Mouse (Mus musculus) limb, embryonic 11.5 days (tissue): Measurements from ENCODE around the gene Slc29a1. TPM values are rescaled to one million over a fixed set of nuclear protein-coding genes. Genes with fewer than 3 reads are reported as not detected.
A peak's percentile ranks its signal among the peaks of the same experiment; 100 is the strongest.
"Not testable (repeated sequence)": the region's sequence is repeated elsewhere in the genome, so short reads cannot be mapped to it uniquely, and the experiment has no call there.

Source experiments
- ATAC-seq: fragments of 200-750 bp; cut with Nextera tagmentation; 2 replicates; pipeline ENCODE4 v1.8.0; 2017; ENCODE audit warnings: low read depth; ENCODE audit not compliant: insufficient number of reproducible peaks, low FRiP score, low TSS enrichment
- DNase-seq: peaks from one replicate; pipeline ENCODE4 v3.0.0-alpha.2; 2015; ENCODE audit warnings: low spot score
- H3K27ac ChIP-seq: fragments of 300-500 bp; sonication (generic); replicated peaks from 2 replicates; pipeline ENCODE4 v1.5.1; 2014; ENCODE audit warnings: low read depth, mild to moderate bottlenecking, low read length
- H3K27me3 ChIP-seq: fragments of 300-500 bp; sonication (generic); 2 replicates; pipeline ENCODE4 v1.6.1; 2014; ENCODE audit warnings: mild to moderate bottlenecking, low read length, mixed read lengths; ENCODE audit not compliant: control insufficient read depth, insufficient read depth
- H3K36me3 ChIP-seq: fragments of 300-500 bp; sonication (generic); 2 replicates; pipeline ENCODE4 v1.6.1; 2014; ENCODE audit warnings: mild to moderate bottlenecking, low read length, moderate library complexity, mixed read lengths; ENCODE audit not compliant: control insufficient read depth, insufficient read depth
- H3K4me1 ChIP-seq: fragments of 300-500 bp; sonication (generic); 2 replicates; pipeline ENCODE4 v1.6.1; 2014; ENCODE audit warnings: low read length, mixed read lengths; ENCODE audit not compliant: control insufficient read depth, insufficient read depth
- H3K4me2 ChIP-seq: fragments of 300-500 bp; sonication (generic); 2 replicates; pipeline ENCODE4 v1.6.1; 2014; ENCODE audit warnings: low read depth, mild to moderate bottlenecking, moderate library complexity; ENCODE audit not compliant: severe bottlenecking
- H3K4me3 ChIP-seq: fragments of 300-500 bp; sonication (generic); 2 replicates; pipeline ENCODE4 v1.5.1; 2014; ENCODE audit warnings: low read depth, low read length
- H3K9ac ChIP-seq: fragments of 300-500 bp; sonication (generic); 2 replicates; pipeline ENCODE4 v1.6.1; 2014; ENCODE audit warnings: mild to moderate bottlenecking, low read length
- H3K9me3 ChIP-seq: fragments of 300-500 bp; sonication (generic); 2 replicates; pipeline ENCODE4 v1.6.1; 2016; ENCODE audit warnings: low read length; ENCODE audit not compliant: control insufficient read depth
- WGBS: fragments of 180-500 bp; shearing (Covaris S2); extraction: QIAGEN DNeasy Blood & Tissue Kit; methylation state at CpG from one replicate; pipeline ENCODE4 v1.1.7; 2014; 5-methylcytosine and 5-hydroxymethylcytosine counted together
- polyA plus RNA-seq: library from polyadenylated mRNA; unstranded; fragments of >200 nt; fragmentation: Nextera tagmentation; extraction: Ambion mirVana; gene quantifications from 2 replicates; pipeline ENCODE4 v1.2.1, GENCODE M21; 2014

The Slc29a1 gene
- polyA plus RNA-seq, 1 experiment from 2014 or later = 38.9 TPM

DNA sequence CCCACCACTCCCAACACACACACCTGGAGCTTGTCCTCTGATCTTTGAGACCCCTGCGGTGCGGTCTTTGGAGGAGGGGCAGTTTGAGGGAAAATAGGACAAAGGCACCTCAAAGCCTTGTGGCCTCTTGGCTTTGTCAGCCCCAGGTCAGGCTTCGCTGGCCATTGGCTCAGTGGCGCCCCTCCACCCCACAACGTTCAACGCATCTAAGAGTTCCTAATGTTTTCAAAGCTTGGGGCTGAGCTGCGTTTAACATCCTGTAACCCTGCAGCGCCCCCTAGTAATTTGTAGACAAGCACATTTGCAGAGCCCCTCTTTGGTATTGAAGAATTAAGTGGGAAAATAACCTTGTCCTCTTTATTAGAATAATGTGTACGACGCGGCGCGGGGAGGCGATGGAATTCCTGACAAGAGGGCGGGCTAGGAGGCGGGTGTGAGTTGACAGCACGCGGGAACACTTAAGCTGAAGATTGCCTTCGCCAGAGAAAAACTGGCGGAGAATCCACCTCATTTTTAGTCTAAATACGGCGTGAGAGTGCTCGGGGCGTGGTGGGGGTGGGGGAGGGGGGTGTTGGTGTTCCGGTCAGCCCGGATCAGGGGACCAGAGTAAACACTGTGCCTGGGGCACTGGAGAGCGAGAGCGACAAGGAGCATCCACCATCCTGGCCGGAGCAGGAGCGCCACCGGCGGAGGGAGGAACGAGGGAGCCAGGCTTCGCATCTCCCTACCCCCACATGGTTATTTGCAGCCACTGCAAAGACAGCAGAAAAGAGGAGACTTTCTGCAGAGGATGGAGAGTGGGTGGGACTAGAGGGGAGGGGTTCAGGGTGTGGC, 30.7 kb upstream of the Slc29a1 start:
- Histone ChIP-seq H3K9ac (peak overlapping the region; percentile 54), H3K9me3 (no peaks in the 10 kb centered on the region), H3K4me1 (peaks cover 7% of the 10 kb centered on the region; the same call in 1 of the 2 replicates), H3K27ac (no peak overlapping the region), H3K27me3 (no peaks in the 10 kb centered on the region), H3K4me2 (peak overlapping the region; percentile 64), H3K36me3 (no peaks in the 10 kb centered on the region), H3K4me3 (peak overlapping the region; percentile 34)
- 2% methylated on average over 34 of the region's 34 CpGs for WGBS
- peak; percentile 72 for DNase-seq
- peak; percentile 73; the same call in 1 of the 2 replicates for ATAC-seq

DNA sequence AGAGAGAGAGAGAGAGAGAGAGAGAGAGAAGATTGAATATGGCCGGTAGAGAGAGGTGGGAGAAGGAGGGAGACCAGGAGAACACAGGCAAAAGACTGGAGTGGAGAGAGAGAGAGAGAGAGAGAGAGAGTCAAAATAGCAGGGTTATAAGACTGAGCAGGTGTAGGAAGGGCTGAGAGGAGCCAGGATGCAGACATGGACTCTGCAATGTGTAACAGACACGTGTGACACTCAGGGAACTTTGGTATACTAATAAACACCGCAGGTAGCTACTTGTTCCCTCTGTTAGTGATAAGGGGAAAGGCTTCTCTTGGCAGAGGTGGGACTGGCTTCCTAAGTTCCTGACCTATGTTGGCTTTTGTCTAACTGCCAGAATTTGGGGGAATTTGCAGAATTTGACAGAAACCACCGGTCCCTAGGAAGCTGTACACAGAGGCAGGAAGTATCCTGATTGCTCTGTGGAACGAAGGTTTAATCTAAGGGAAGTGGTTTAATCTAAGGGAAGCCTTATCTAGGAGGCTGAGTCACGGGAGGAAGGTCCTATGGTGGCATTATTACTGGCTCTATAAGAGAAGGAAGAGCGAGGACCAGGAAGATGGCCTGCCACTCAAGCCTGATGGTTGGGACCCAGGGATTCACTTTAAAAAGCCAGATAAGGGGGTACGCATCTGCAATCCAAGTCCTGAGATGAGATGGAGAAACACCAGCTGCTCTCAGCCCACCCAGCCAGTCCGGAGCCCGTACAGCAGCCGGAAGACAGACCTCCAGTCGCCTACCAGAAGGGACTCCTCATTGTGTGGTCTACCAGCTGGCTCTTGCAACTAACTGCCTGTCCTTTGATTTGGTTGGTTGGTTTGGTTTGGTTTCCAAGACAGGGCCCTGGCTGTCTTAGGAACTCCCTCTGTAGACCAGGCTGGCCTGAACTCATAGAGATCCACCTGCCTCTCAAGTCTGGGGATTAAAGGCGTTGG, 29.8 kb upstream of the Slc29a1 start:
- WGBS = 76% methylated on average over 13 of the region's 13 CpGs
- 0 out of 2 replicates have a peak, but pooled peaks have one; percentile 22 for ATAC-seq
- DNase-seq = no peak
- Histone ChIP-seq H3K4me1 (peaks cover 7% of the 10 kb centered on the region; the same call in 1 of the 2 replicates), H3K27me3 (no peaks in the 10 kb centered on the region), H3K4me2 (peak overlapping the region; percentile 64; the same call in 1 of the 2 replicates), H3K36me3 (no peaks in the 10 kb centered on the region), H3K4me3 (no peak overlapping the region), H3K9me3 (no peaks in the 10 kb centered on the region), H3K27ac (no peak overlapping the region), H3K9ac (no peak overlapping the region)

DNA sequence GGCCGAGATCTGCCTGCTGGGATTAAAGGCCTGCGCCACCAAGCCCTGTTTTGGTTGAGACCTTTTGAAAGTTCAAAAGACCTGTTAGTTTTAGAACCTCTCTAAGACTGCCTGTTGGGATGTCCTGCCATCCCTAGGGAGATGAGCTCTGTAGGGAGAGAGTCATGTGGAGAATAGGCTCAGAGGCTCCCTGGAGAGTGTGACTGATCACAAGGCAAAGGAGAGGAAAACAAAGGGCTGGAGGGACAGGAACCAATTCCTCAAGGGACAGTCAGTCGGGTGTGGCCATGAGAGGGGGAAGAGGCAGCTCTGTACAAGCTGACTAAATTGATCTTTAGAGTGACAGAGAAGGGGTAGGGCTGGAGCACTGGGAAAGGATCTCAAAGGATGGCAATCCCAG, 28.8 kb upstream of the Slc29a1 start:
- Histone ChIP-seq H3K36me3 (no peaks in the 10 kb centered on the region), H3K9me3 (no peaks in the 10 kb centered on the region), H3K4me2 (no peak overlapping the region), H3K27me3 (no peaks in the 10 kb centered on the region), H3K4me1 (peaks cover 7% of the 10 kb centered on the region; the same call in 1 of the 2 replicates), H3K27ac (no peak overlapping the region), H3K4me3 (no peak overlapping the region), H3K9ac (no peak overlapping the region)
- whole genome bisulfite sequencing = 31% methylated on average over 3 of the region's 3 CpGs
- no peak for ATAC-seq
- no peak for DNase-seq

DNA sequence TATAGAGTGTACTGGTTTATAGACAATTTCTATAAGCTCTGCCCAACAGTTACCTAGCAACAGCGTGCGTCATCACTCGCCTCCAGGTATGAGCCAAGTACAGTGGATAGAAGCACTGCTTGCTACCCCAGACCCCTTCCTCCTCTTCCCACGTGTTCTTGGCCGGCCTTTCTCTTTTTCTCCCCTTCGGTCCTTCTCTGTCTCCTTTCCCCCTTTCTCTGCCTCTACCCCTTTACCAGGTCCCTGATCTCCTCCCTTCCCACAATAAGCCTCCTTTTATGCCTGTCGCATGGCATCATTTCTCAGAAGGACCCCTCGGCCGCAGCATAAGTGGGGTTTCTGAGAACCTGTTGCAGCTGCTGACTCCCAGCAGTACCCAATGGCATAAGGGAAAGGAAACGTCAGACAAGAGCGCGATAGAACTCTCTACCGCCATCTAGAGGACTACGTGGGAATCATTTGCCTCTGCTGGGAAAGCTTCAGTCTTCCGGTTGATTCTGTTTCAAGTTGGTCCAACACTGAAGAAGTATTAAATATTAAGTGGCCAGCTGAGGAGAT, 27.2 kb upstream of the Slc29a1 start:
- H3K9ac ChIP-seq = no peak overlapping the region
- no peak overlapping the region for H3K4me2 ChIP-seq
- no peak overlapping the region for H3K27ac ChIP-seq
- H3K9me3 ChIP-seq = no peaks in the 10 kb centered on the region
- no peaks in the 10 kb centered on the region for H3K36me3 ChIP-seq
- no peak; the same call in 1 of the 2 replicates for ATAC-seq
- peak; percentile 88 for DNase-seq
- WGBS = 30% methylated on average over 15 of the region's 15 CpGs
- H3K4me3 ChIP-seq = no peak overlapping the region
- H3K4me1 ChIP-seq = peaks cover 7% of the 10 kb centered on the region; the same call in 1 of the 2 replicates
- no peaks in the 10 kb centered on the region for H3K27me3 ChIP-seq

DNA sequence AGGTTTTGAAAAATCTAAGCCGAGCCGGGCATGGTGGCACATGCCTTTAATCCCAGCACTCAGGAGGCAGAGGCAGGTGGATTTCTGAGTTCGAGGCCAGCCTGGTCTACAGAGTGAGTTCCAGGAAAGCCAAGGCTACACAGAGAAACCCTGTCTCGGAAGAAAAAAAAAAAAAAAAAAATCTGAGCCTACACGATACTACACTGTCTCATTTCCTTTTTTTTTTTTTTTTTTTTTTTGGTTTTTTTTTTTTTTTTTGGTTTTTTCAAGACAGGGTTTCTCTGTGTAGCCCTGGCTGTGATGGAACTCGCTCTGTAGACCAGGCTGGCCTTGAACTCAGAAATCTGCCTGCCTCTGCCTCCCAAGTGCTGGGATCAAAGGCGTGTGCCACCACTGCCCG, 24.0 kb upstream of the Slc29a1 start:
- DNase-seq, H3K4me2 ChIP-seq, H3K36me3 ChIP-seq, H3K27ac ChIP-seq, H3K4me1 ChIP-seq, H3K9me3 ChIP-seq, H3K9ac ChIP-seq, H3K4me3 ChIP-seq, ATAC-seq, H3K27me3 ChIP-seq: not testable (repeated sequence)
- 91% methylated on average over 8 of the region's 8 CpGs for WGBS

DNA sequence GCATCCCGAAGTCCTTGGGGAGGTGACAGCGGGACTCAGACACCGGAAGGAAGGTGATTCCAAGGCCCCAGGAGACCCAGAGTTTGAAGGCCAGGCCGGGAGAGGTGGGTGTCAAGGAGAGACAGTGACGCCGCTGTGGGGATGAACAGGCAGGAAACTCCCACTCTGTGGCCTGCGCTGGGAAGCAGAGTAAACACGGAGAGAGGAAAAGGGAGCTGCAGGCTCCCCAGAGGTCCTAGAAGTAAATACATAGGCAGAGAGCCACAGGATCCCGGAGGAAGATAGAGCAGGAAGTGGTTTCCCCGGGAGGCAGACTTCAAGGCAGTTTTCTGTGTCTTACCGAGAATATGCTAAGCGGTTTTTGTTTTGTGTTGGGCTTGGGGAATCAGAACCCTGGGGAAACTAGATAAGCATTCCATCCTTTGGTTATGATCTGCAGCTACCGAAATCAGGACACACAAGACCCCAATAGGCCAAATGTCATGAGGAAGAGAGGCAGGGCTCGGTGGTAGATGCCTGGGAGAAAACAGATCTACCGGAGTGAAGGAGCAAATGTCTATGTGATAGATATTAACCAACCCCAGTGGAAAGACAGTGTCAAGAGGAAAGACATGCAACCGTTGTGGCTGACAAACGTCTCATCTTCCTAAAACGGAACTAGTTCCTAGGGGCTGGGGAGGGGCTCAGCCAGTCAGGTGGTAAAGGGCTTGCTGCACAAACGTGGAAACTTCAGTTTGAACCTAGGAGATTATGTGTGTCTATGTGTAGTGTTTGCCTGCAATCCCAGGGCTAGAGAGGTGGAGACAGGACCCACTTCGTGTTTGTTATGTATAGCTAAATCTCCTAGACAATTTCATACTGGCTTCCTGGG, 20.2 kb upstream of the Slc29a1 start:
- Histone ChIP-seq H3K36me3 (no peaks in the 10 kb centered on the region), H3K27me3 (no peaks in the 10 kb centered on the region), H3K4me3 (no peak overlapping the region), H3K9ac (peak overlapping the region; percentile 39; the same call in 1 of the 2 replicates), H3K9me3 (no peaks in the 10 kb centered on the region), H3K4me2 (peak overlapping the region; percentile 43), H3K4me1 (peaks cover 6% of the 10 kb centered on the region), H3K27ac (peak overlapping the region; percentile 23; the same call in 1 of the 2 replicates)
- WGBS = 25% methylated on average over 20 of the region's 20 CpGs
- ATAC-seq (no peak), DNase-seq (no peak)

DNA sequence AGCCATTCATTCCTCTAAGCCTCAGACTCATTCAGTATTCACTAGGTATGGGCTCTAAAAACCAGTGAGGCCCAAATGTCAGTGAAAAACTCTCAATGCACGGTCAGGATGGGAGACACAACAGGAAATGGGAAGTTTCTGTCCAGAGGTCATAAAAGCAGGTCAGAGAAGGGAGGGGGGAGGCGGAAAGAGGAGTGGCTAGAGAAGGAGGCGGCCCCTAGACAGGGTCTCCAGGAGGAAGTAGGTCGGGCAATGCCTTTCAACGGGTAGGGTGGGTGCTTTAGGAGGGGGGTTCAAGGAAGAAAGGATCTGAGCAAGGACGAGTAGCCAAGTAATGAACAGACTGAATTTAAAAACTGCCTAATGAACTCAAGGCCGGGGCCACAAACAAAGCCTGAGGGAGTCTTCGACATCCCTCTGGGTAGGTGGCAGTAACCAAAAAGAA, 19.6 kb upstream of the Slc29a1 start:
- Histone ChIP-seq H3K4me2 (peak overlapping the region; percentile 43), H3K36me3 (no peaks in the 10 kb centered on the region), H3K4me3 (no peak overlapping the region), H3K27me3 (no peaks in the 10 kb centered on the region), H3K9ac (peak overlapping the region; percentile 39; the same call in 1 of the 2 replicates), H3K4me1 (peaks cover 6% of the 10 kb centered on the region), H3K27ac (peak overlapping the region; percentile 23; the same call in 1 of the 2 replicates), H3K9me3 (no peaks in the 10 kb centered on the region)
- ATAC-seq (0 out of 2 replicates have a peak, but pooled peaks have one; percentile 35), DNase-seq (peak; percentile 62)
- WGBS = 8% methylated on average over 8 of the region's 8 CpGs
